Mouse (Mus musculus) C2C12 (cell line): Measurements from ENCODE around the gene Miga2. TPM values are rescaled to one million over a fixed set of nuclear protein-coding genes. Genes with fewer than 3 reads are reported as not detected.

Source experiments
- H3K27me3 ChIP-seq: one replicate; pipeline ENCODE4 v1.6.1; 2011; ENCODE audit not compliant: control insufficient read depth, insufficient read depth, insufficient read length
- H3K36me3 ChIP-seq: one replicate; pipeline ENCODE4 v1.6.1; 2011; ENCODE audit not compliant: control insufficient read depth, insufficient read depth
- H3K4me3 ChIP-seq: one replicate; pipeline ENCODE4 v1.5.1; 2011; ENCODE audit warnings: mild to moderate bottlenecking, control low read depth; ENCODE audit not compliant: poor library complexity, insufficient read depth, severe bottlenecking
- H3K79me2 ChIP-seq: one replicate; pipeline ENCODE4 v1.6.1; 2011; ENCODE audit not compliant: control insufficient read depth, insufficient read depth
- H3K79me3 ChIP-seq: one replicate; pipeline ENCODE4 v1.6.1; 2011; ENCODE audit warnings: low read depth, control low read depth
- H3ac ChIP-seq: one replicate; pipeline ENCODE3; 2011; ENCODE audit warnings: low read depth; ENCODE audit not compliant: control insufficient read depth, insufficient read length
- CEBPB ChIP-seq: IDR thresholded peaks from one replicate; pipeline ENCODE4 v1.6.1; 2011; ENCODE audit warnings: low read depth, mild to moderate bottlenecking, control low read depth, moderate library complexity
- CTCF ChIP-seq: IDR thresholded peaks from one replicate; pipeline ENCODE4 v1.5.1; 2011; ENCODE audit not compliant: control insufficient read depth, insufficient read depth, insufficient read length
- FOSL1 ChIP-seq: IDR thresholded peaks from one replicate; pipeline ENCODE4 v1.8.0; 2011; ENCODE audit warnings: mild to moderate bottlenecking, low read length; ENCODE audit not compliant: poor library complexity, insufficient read depth, severe bottlenecking
- MAX ChIP-seq: IDR thresholded peaks from one replicate; pipeline ENCODE4 v1.6.1; 2011; ENCODE audit warnings: mild to moderate bottlenecking, control low read depth
- MYOD1 ChIP-seq: IDR thresholded peaks from one replicate; pipeline ENCODE4 v1.6.1; 2011; ENCODE audit warnings: low read depth; ENCODE audit not compliant: control insufficient read depth, insufficient read length
- MYOG ChIP-seq: IDR thresholded peaks from one replicate; pipeline ENCODE4 v1.6.1; 2011; ENCODE audit not compliant: control insufficient read depth, insufficient read length; ENCODE audit errors: extremely low read depth
- USF1 ChIP-seq: IDR thresholded peaks from one replicate; pipeline ENCODE4 v1.6.1; 2011; ENCODE audit warnings: low read depth, mild to moderate bottlenecking, control low read depth, moderate library complexity
- polyA plus RNA-seq: library from polyadenylated mRNA; unstranded; fragments of >200 nt; fragmentation: generic; extraction: Trizol; gene quantifications from one replicate; pipeline ENCODE4 v1.2.1, GENCODE M21; 2012; ENCODE audit warnings: missing spikeins

Miga2 gene
- polyA plus RNA-seq, 1 experiment = 29.4 TPM

DNA sequence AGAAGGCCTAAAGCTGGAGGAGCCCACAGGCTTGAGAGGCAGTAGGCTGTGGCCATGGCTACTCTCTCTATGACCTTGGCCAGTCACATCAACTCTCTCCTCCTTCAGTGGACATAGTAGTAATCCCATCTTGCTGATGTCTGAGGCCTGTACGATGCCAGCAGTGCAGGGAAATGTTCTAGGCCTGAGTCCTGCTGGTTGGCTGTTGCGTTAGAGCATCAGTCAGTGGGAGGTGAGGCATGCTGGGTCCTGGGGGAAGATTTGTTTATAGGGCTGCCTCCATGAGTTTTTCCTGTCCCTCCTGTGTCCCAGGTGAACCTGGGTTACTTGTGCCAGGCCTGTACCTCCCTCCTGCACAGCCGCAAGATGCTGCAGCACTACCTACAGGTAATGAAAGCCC, 22.0 kb upstream of the Miga2 start:
- no peak overlapping the region for H3K4me3 ChIP-seq
- no peaks in the 10 kb centered on the region for H3K27me3 ChIP-seq
- no peaks in the 10 kb centered on the region for H3K79me2 ChIP-seq
- TF ChIP-seq MYOG (no peak), CEBPB (no peak), FOSL1 (no peak), CTCF (no peak), MAX (no peak), MYOD1 (no peak)
- peaks cover 86% of the 10 kb centered on the region for H3K36me3 ChIP-seq
- H3ac ChIP-seq = no peak overlapping the region
- H3K79me3 ChIP-seq = no peaks in the 10 kb centered on the region

DNA sequence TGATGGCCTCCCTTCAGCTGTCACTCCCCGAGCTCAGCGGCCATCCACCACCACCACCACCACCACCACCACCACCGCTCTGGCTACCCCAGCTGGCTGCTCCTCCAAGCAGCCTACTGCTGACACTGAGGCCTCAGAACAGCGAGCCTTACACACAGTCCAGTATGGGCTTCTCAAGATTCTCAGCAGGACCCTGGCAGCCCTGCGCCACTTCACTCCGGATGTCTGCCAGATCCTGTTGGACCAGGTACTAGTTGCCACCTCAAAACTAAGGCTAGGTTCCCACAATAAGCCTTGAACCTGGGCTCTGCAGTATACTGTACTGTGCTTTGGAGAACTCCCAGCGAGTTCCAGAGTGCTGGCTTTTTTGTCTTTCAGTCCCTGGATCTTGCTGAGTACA, 21.5 kb upstream of the Miga2 start:
- Histone ChIP-seq H3K79me3 (no peaks in the 10 kb centered on the region), H3K4me3 (no peak overlapping the region), H3K36me3 (peaks cover 85% of the 10 kb centered on the region), H3K79me2 (no peaks in the 10 kb centered on the region), H3ac (no peak overlapping the region), H3K27me3 (no peaks in the 10 kb centered on the region)
- TF ChIP-seq MAX = no peak

DNA sequence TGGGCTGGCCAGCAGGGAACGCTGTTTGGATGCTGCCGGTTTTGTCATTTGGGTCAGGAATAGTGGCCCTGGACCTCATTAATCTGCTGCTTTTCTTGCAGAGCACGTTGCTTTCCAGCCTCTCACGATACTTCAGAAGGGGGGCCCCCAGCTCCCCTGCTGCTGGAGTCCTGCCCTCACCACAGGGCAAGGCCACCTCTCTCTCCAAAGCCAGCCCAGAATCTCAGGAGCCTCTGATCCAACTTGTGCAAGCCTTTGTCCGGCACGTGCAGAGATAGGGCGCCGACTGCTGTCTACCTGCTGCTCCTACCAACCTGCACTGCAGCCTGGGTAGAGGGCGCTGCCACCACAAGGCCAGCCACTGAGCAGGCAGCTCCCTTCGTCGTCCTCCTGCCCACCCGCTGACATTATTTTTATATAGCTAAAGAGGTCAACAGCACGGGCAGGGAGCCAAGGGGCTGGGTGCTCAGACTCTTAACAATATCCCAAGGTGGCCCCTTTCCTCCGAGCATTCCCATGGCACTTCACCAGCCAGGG, 20.4 kb upstream of the Miga2 start:
- Histone ChIP-seq H3K27me3 (no peaks in the 10 kb centered on the region), H3ac (no peak overlapping the region), H3K4me3 (no peak overlapping the region), H3K79me2 (no peaks in the 10 kb centered on the region), H3K36me3 (peaks cover 77% of the 10 kb centered on the region), H3K79me3 (no peaks in the 10 kb centered on the region)
- no peak for TF ChIP-seq USF1
- TF ChIP-seq CTCF = no peak
- no peak for TF ChIP-seq CEBPB
- no peak for TF ChIP-seq MYOD1
- no peak for TF ChIP-seq MYOG
- no peak for TF ChIP-seq FOSL1
- no peak for TF ChIP-seq MAX

DNA sequence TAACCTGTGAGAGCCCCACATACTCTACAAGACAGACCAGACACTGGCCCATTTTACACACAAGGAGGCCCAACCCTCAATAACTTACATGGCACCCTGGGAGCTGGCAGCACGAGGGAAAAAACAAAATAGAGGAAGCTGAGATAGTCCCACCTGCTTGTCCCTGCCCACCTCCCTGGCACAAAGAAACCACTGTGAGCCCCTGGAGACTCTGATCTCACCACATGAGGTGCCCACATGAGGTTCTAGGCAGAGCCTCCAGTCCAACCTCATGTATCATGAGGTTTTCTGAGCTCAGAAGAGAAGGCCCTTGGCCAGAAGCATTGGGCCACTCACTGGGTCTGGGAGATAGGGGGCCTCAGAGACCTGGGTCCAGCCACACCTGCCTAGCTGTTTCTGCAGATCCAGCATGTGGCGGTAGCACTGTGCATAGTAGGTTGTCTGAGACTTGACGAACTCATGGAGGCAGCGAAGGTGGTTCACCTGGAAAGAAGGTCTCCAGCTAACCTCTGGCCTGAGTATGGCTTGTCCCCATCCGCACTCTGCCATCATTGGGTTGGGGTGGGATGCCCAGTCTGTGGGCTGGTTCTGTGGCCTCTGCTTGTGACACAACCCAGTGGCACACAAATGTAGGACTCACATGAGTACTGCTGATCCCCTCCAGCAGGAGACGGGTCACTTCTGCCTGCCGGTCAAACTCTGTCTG, 17.9 kb upstream of the Miga2 start:
- Histone ChIP-seq H3K4me3 (no peak overlapping the region), H3K79me2 (no peaks in the 10 kb centered on the region), H3K79me3 (no peaks in the 10 kb centered on the region), H3ac (no peak overlapping the region), H3K36me3 (peaks cover 58% of the 10 kb centered on the region), H3K27me3 (no peaks in the 10 kb centered on the region)
- TF ChIP-seq USF1 (no peak), CEBPB (no peak), MAX (no peak), MYOG (no peak), CTCF (no peak), MYOD1 (no peak), FOSL1 (no peak)

DNA sequence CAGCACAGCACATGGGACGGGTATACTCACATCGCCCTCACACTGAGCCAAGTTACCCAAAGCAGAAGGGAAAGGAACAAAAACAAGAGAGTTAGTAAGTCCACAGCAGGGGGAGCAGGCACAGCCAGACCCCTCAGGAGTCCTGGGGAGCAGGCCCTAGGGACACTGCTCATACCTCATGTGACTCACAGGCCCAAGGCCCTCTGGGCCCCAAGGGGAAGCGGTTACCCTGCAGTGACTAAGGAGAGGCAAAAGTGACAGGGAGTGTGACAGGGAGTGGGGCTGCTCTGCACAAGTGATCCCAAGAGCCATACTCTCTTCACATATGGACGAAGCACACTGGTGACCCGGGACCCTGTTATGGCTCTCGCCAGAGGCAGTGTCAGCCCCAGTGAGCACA, 14.8 kb upstream of the Miga2 start:
- Histone ChIP-seq H3K79me2 (no peaks in the 10 kb centered on the region), H3K36me3 (peaks cover 37% of the 10 kb centered on the region)
- TF ChIP-seq CTCF (no peak), MYOD1 (no peak), MAX (no peak), FOSL1 (no peak), CEBPB (no peak), MYOG (no peak), USF1 (no peak)

DNA sequence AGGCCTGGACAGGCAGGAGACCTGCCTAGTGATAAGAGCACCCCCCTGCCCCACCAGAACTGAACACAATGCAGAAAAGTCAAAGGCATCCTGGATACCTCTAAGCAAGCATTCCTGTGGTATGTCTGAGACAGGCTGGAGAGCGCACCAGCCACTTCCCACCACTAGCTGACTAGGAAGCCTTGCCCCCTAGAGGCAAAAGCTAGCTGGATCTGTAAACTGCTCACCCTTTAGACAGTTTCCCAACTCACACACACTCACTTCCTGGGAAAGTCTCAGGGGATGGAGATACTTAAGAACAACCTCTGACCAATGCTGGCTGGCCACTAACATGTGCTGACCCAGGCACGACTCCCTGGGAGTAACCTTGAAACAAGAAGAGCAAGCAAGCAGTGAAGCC, 12.9 kb upstream of the Miga2 start:
- no peak overlapping the region for H3ac ChIP-seq
- H3K4me3 ChIP-seq = no peak overlapping the region
- TF ChIP-seq CEBPB (peak; percentile 31), FOSL1 (no peak), MAX (peak; percentile 13), MYOD1 (no peak)
- peaks cover 5% of the 10 kb centered on the region for H3K79me2 ChIP-seq
- peaks cover 28% of the 10 kb centered on the region for H3K36me3 ChIP-seq
- no peaks in the 10 kb centered on the region for H3K27me3 ChIP-seq
- H3K79me3 ChIP-seq = no peaks in the 10 kb centered on the region

More for the DNA sequence above, 14.8 kb upstream of the Miga2 start:
- Histone ChIP-seq H3ac (no peak overlapping the region), H3K79me3 (no peaks in the 10 kb centered on the region), H3K4me3 (no peak overlapping the region), H3K27me3 (no peaks in the 10 kb centered on the region)
